Mouse (Mus musculus) embryonic facial prominence, embryonic 10.5 days (tissue): Measurements from ENCODE around the gene Glrb. TPM values are rescaled to one million over a fixed set of nuclear protein-coding genes. Genes with fewer than 3 reads are reported as not detected.

ENCODE experiments used
- DNase-seq: peaks from one replicate; pipeline ENCODE4 v3.0.0-alpha.2; 2017; ENCODE audit warnings: low spot score
- H3K27ac ChIP-seq: fragments of 300-500 bp; sonication (generic); replicated peaks from 2 replicates; pipeline ENCODE4 v1.5.1; 2016; ENCODE audit warnings: mild to moderate bottlenecking
- H3K27me3 ChIP-seq: fragments of 300-500 bp; sonication (generic); replicated peaks from 2 replicates; pipeline ENCODE4 v1.6.1; 2016; ENCODE audit warnings: low read depth, mild to moderate bottlenecking; ENCODE audit not compliant: poor library complexity, severe bottlenecking
- H3K36me3 ChIP-seq: fragments of 300-500 bp; sonication (generic); replicated peaks from 2 replicates; pipeline ENCODE4 v1.6.1; 2016; ENCODE audit warnings: mild to moderate bottlenecking, moderate library complexity
- H3K4me1 ChIP-seq: fragments of 300-500 bp; sonication (generic); 2 replicates; pipeline ENCODE4 v1.6.1; 2016
- H3K4me3 ChIP-seq: fragments of 300-500 bp; sonication (generic); 2 replicates; pipeline ENCODE4 v1.5.1; 2016; ENCODE audit warnings: mild to moderate bottlenecking, moderate library complexity
- H3K9me3 ChIP-seq: fragments of 300-500 bp; sonication (generic); 2 replicates; pipeline ENCODE4 v1.6.1; 2016; ENCODE audit warnings: mild to moderate bottlenecking
- WGBS: fragments of 180-500 bp; shearing (Covaris S2); methylation state at CpG from one replicate; pipeline ENCODE4 v1.1.7; 2016; 5-methylcytosine and 5-hydroxymethylcytosine counted together
- polyA plus RNA-seq: library from polyadenylated mRNA; unstranded; fragments of >200 nt; fragmentation: Nextera tagmentation; extraction: Ambion mirVana; gene quantifications from 2 replicates; pipeline ENCODE4 v1.2.1, GENCODE M21; 2016

The Glrb gene
- polyA plus RNA-seq, 1 experiment from 2014 or later, result 6.7 TPM

DNA sequence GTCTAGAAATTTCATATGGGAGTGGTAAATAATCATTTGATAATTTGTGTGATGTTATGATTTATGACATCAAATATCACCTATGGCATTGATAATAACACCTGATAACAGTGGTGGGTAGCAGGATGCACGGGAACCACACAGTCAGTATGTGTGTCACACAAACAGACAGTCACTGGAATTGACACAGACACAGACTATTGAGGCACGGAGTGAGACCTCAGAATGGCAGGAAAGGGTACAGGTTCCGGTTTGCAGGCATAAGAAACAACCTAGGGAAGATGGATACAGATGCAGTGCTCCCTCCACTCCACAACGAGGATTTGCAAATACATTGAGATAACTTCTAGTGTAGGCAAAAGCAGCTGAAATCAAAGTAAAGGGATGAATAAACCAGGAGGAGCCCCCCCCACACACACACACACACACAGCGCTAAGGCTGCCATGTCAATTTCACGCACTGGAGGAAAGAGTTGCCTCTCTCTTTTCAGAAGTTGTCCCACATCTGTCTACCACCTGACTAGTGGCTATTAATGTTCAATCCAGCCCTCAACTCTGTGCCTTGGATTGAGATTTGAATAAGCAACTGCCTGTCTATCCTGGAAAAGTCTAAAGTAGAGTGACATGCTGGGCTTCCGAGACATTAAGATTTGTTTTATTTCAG is 38.6 kb downstream of the Glrb start:
- H3K36me3 ChIP-seq, result no peaks in the 10 kb centered on the region
- no peak overlapping the region for H3K27ac ChIP-seq
- H3K27me3 ChIP-seq, result no peaks in the 10 kb centered on the region
- H3K9me3 ChIP-seq, result no peaks in the 10 kb centered on the region
- WGBS, result 88% methylated on average over 7 of the region's 7 CpGs
- no peak overlapping the region for H3K4me3 ChIP-seq
- peaks cover 14% of the 10 kb centered on the region for H3K4me1 ChIP-seq
- no peak for DNase-seq

GRCm38 (mm10) chr3:80874081-80874480 is 39.4 kb downstream of the Glrb start:
- DNase-seq, result no peak
- Histone ChIP-seq H3K27me3 (no peaks in the 10 kb centered on the region), H3K9me3 (no peaks in the 10 kb centered on the region), H3K4me3 (no peak overlapping the region), H3K4me1 (peaks cover 8% of the 10 kb centered on the region; the same call in 1 of the 2 replicates), H3K27ac (no peak overlapping the region), H3K36me3 (no peaks in the 10 kb centered on the region)
- WGBS, result 84% methylated on average over 5 of the region's 5 CpGs

- WGBS, result 96% methylated on average over 1 of the region's 1 CpGs
- no peak overlapping the region for H3K4me3 ChIP-seq
- DNase-seq, result no peak
Observed at GRCm38 (mm10) chr3:80871472-80872171, 41.8 kb downstream of the Glrb start.

DNA sequence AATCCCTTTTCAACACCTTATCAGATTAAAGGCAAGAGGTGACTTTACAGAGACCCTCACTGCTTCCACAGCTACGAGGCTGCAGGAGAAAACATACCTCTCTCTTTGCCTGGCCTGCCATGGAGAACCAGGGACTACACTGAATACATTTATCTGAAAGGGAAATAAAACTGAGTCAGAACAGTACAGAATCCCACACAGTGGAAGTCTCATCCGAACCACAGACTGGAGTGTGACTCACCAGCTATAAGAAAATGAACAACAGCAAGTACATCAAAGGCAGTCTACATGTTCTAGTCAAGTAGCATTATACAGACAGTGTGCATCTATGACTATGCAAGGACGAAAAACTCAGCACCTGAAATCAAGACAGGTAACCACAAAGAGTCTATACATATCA is 46.1 kb downstream of the Glrb start:
- Histone ChIP-seq H3K9me3 (no peaks in the 10 kb centered on the region), H3K4me1 (no peaks in the 10 kb centered on the region), H3K36me3 (no peaks in the 10 kb centered on the region), H3K27me3 (no peaks in the 10 kb centered on the region), H3K4me3 (no peak overlapping the region), H3K27ac (no peak overlapping the region)
- 88% methylated on average over 3 of the region's 3 CpGs for WGBS
- no peak for DNase-seq

More at GRCm38 (mm10) chr3:80871472-80872171, 41.8 kb downstream of the Glrb start:
- H3K36me3 ChIP-seq, result no peaks in the 10 kb centered on the region
- no peak overlapping the region for H3K27ac ChIP-seq
- H3K4me1 ChIP-seq, result no peaks in the 10 kb centered on the region
- no peaks in the 10 kb centered on the region for H3K27me3 ChIP-seq
- no peaks in the 10 kb centered on the region for H3K9me3 ChIP-seq

DNA sequence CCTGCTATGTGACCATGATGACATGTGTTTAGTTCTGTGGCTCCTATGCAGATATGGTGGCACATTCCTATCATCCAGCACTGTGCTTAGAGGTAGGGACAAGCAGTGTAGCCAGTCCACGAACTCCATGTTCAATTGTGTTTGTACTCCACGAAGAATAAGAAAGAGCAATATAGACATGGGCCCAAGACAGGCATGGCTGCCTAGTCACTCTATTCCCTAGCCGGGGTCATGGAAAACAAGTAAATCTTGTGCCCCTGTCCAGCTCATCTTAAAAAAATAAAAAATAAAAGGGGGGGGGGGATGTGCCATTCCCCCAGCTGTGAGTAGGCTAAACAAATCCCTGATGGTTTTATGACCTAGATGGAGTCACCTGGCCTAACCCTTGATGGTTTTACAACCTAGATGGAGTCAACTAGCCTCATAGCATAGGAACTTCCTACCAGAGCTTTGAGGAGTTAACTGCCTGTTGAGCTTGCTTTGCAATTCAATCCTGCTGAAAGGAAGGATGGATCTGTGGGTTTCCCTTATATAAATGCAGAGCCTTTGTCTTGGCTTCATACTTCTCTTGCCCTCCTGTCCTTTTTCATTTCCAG is 60.5 kb downstream of the Glrb start:
- Histone ChIP-seq H3K4me1 (no peaks in the 10 kb centered on the region), H3K27ac (no peak overlapping the region), H3K4me3 (no peak overlapping the region), H3K27me3 (no peaks in the 10 kb centered on the region), H3K9me3 (no peaks in the 10 kb centered on the region), H3K36me3 (no peaks in the 10 kb centered on the region)
- 89% methylated on average over 3 of the region's 3 CpGs for WGBS
- no peak for DNase-seq

GRCm38 (mm10) chr3:80850947-80851346 is 62.5 kb downstream of the Glrb start:
- Histone ChIP-seq H3K27ac (no peak overlapping the region), H3K36me3 (no peaks in the 10 kb centered on the region), H3K4me3 (no peak overlapping the region), H3K9me3 (no peaks in the 10 kb centered on the region), H3K4me1 (no peaks in the 10 kb centered on the region), H3K27me3 (no peaks in the 10 kb centered on the region)
- 87% methylated on average over 10 of the region's 10 CpGs for WGBS
- DNase-seq, result no peak

GRCm38 (mm10) chr3:80845634-80846033 is 67.8 kb downstream of the Glrb start:
- 78% methylated on average over 2 of the region's 2 CpGs for WGBS
- no peaks in the 10 kb centered on the region for H3K9me3 ChIP-seq
- no peaks in the 10 kb centered on the region for H3K27me3 ChIP-seq
- no peaks in the 10 kb centered on the region for H3K36me3 ChIP-seq
- DNase-seq, result no peak
- no peaks in the 10 kb centered on the region for H3K4me1 ChIP-seq
- no peak overlapping the region for H3K27ac ChIP-seq
- no peak overlapping the region for H3K4me3 ChIP-seq

DNA sequence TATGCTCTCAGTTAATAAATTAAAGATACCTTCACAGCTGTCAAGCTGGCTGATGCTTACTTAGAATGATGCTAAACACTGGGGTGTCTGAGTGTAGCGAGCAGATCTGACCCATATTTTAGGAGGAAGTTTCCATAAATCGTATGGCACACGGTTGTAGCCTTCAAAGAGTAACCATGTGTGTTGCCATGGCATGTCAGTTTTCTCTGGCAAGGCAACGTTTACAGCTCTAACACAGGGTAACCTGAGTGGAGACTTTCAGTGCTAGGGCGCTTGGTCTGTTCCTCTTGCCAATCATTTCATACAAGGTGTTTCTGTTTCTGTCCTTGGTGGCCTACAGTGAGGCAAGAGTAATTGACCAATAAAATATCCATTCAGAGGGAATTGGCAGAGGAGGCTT is 73.6 kb downstream of the Glrb start:
- H3K4me1 ChIP-seq, result no peaks in the 10 kb centered on the region
- DNase-seq, result no peak

GRCm38 (mm10) chr3:80837583-80837982 is 75.9 kb downstream of the Glrb start:
- H3K4me1 ChIP-seq, result no peaks in the 10 kb centered on the region
- H3K27ac ChIP-seq, result no peak overlapping the region
- H3K36me3 ChIP-seq, result no peaks in the 10 kb centered on the region
- H3K27me3 ChIP-seq, result no peaks in the 10 kb centered on the region
- no peak for DNase-seq
- WGBS, result 39% methylated on average over 3 of the region's 3 CpGs
- H3K4me3 ChIP-seq, result no peak overlapping the region
- no peaks in the 10 kb centered on the region for H3K9me3 ChIP-seq

More for the DNA sequence above, 73.6 kb downstream of the Glrb start:
- Histone ChIP-seq H3K4me3 (no peak overlapping the region), H3K27me3 (no peaks in the 10 kb centered on the region), H3K27ac (no peak overlapping the region), H3K9me3 (no peaks in the 10 kb centered on the region), H3K36me3 (no peaks in the 10 kb centered on the region)
- 86% methylated on average over 5 of the region's 5 CpGs for WGBS

GRCm38 (mm10) chr3:80823975-80824374 is 89.5 kb downstream of the Glrb start:
- Histone ChIP-seq H3K36me3 (no peaks in the 10 kb centered on the region), H3K27me3 (no peaks in the 10 kb centered on the region), H3K9me3 (no peaks in the 10 kb centered on the region), H3K4me3 (no peak overlapping the region), H3K27ac (no peak overlapping the region), H3K4me1 (no peaks in the 10 kb centered on the region)
- DNase-seq, result no peak
- 95% methylated on average over 1 of the region's 1 CpGs for WGBS

- no peak for DNase-seq
Observed at GRCm38 (mm10) chr3:80818619-80819018, 94.8 kb downstream of the Glrb start.

DNA sequence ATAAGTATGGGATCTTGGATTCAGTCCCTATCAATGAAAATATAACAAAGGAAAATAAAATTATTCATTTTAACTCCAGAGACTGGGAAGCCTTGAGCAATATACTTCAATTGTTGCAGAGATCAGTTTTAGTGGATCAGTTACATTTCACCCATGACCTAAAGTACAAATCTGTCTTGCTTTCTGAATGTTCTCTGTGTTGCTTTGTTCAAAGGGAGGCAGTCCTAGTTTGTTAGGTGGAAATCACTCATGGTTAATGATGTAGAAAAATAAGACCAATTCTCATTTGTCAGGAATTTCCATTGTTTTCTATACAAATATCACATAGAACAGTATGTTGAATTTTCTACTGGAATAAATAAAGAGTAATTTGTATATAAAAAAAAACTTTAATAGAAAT is 99.7 kb downstream of the Glrb start:
- H3K27ac ChIP-seq, result no peak overlapping the region
- DNase-seq, result no peak
- H3K36me3 ChIP-seq, result no peaks in the 10 kb centered on the region
- H3K9me3 ChIP-seq, result no peaks in the 10 kb centered on the region
- no peaks in the 10 kb centered on the region for H3K4me1 ChIP-seq
- no peak overlapping the region for H3K4me3 ChIP-seq
- H3K27me3 ChIP-seq, result no peaks in the 10 kb centered on the region

More at GRCm38 (mm10) chr3:80818619-80819018, 94.8 kb downstream of the Glrb start:
- Histone ChIP-seq H3K4me3 (no peak overlapping the region), H3K9me3 (no peaks in the 10 kb centered on the region), H3K27me3 (no peaks in the 10 kb centered on the region), H3K4me1 (no peaks in the 10 kb centered on the region), H3K36me3 (no peaks in the 10 kb centered on the region), H3K27ac (no peak overlapping the region)
- 94% methylated on average over 1 of the region's 1 CpGs for WGBS

- Histone ChIP-seq H3K36me3 (no peaks in the 10 kb centered on the region), H3K27me3 (no peaks in the 10 kb centered on the region), H3K9me3 (no peaks in the 10 kb centered on the region), H3K27ac (no peak overlapping the region), H3K4me1 (no peaks in the 10 kb centered on the region), H3K4me3 (no peak overlapping the region)
- WGBS, result 79% methylated on average over 3 of the region's 3 CpGs
- no peak for DNase-seq
Observed at GRCm38 (mm10) chr3:80812237-80812636, 101.2 kb downstream of the Glrb start.
